Mouse (Mus musculus) cortical plate, adult 2 months (tissue): ENCODE measurements at regions not wholly inside any gene's neighbourhood (a gene's known extent, or its start where the extent isn't known, plus 50 kb on each side); places are given as distances from the start of the nearest gene placed in this dataset.

Experiments
- H3K27ac ChIP-seq: fragments of 200-500 bp; 2 replicates; pipeline ENCODE4 v1.5.1; 2012; ENCODE audit warnings: low read length, control low read depth, inconsistent platforms; ENCODE audit not compliant: insufficient read depth
- H3K4me1 ChIP-seq: fragments of 200-500 bp; 2 replicates; pipeline ENCODE4 v1.6.1; 2011; ENCODE audit warnings: low read length; ENCODE audit not compliant: control insufficient read depth, insufficient read depth
- H3K4me3 ChIP-seq: fragments of 200-500 bp; 2 replicates; pipeline ENCODE4 v1.5.1; 2011; ENCODE audit warnings: mild to moderate bottlenecking, low read length, control low read depth; ENCODE audit not compliant: insufficient read depth
- CTCF ChIP-seq: fragments of 200-500 bp; IDR thresholded peaks from 2 replicates; pipeline ENCODE4 v1.5.1; 2011; ENCODE audit warnings: mild to moderate bottlenecking, control low read depth, low read length; ENCODE audit not compliant: insufficient read depth; ENCODE audit errors: extremely low read depth
- POLR2A ChIP-seq: fragments of 200-500 bp; IDR thresholded peaks from 2 replicates; pipeline ENCODE4 v1.6.1; 2011; ENCODE audit warnings: mild to moderate bottlenecking, low read length, control low read depth; ENCODE audit not compliant: insufficient read depth; ENCODE audit errors: extremely low read depth

DNA sequence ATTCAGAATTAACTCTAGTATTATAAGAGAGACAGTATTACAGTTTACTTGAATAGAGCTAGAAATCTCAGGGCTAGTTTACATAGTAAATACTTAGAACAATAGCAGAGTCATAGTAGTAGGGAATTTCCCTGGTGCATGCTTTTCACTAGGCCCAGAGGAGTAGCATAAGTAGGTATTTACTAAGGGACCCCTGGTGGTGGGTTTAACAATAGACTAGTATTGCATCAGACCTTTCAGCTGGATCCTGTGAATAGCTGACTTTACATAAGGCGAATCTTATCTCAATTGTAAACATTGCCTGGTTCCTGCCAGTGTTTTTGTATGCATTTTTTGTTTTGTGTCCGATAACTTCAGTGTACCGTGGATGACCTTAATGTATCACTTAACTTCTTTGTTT is 143.0 kb upstream of the Vldlr start:
- H3K4me3 ChIP-seq, result no peak overlapping the region
- H3K4me1 ChIP-seq, result peaks cover 4% of the 10 kb centered on the region; the same call in 1 of the 2 replicates
- no peak for TF ChIP-seq POLR2A
- no peak for TF ChIP-seq CTCF
- H3K27ac ChIP-seq, result no peak overlapping the region

DNA sequence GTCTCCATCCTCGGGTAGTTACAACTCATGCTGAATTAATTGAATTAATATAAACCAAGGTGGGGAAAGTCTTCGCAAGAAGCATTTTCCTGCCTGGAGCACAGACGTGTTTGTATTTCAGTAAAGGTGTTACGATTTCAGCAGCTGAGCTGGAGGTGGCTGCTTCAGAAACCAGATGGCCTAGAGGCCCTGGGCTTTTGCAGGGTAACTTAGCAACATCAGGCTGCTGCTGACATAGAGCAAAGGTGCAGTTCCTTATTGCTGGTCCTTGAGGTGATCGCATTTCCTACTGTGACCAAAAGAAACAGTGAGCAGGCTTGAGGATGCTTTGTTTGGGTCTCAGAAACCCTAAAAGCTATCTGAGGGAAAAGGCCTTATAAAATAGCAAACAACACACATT is 141.3 kb upstream of the Vldlr start:
- Histone ChIP-seq H3K4me1 (peaks cover 4% of the 10 kb centered on the region; the same call in 1 of the 2 replicates), H3K27ac (no peak overlapping the region), H3K4me3 (no peak overlapping the region)
- no peak for TF ChIP-seq CTCF
- TF ChIP-seq POLR2A, result no peak

DNA sequence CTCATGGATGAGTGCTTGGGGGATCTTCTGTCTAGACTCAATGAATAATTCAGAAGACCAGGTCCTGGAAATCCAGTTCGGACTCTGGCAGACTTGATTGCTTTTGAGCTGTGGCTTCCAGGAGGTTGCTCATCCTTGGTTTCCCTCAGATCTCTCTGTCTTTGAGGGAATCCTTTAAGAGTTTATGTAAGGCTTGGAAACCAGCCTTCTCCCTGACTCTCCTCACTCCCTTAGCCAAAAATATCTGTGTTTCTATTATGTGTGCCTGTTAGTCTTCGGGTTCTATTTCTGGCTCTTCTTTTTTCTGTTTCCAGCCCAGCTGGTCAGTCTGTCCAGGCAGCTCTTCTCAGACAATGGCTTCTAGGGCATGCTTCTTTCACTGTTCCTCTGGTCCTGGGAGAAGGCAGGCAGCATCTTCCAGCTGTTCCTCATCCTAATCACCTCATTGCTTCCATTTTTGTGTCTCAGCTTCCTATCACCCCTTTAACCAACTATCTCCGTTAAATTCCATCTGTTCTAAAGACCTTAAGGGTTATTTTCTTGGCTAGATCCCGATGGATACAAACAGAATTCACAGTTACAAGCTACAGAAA is 139.3 kb upstream of the Vldlr start:
- H3K27ac ChIP-seq, result no peak overlapping the region
- TF ChIP-seq POLR2A, result no peak
- no peak for TF ChIP-seq CTCF

DNA sequence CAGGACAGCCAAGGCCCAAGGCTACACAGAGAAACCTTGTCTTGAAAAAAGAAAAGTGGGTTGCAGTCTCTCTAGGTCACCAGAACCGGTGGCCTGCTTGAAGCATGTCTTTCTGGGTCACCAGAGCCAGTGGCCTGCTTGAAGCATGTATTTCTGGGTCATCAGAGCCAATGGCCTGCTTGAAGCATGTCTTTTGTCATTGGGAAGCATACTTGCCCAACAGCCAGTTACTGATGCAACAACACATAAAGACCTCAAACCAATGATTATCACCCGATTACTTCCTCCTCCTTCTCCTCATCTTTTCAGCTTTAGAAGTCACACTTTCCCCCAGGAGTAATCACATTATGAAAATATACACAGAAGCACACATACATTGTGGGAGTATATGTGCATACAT is 128.9 kb upstream of the Vldlr start:
- Histone ChIP-seq H3K27ac (no peak overlapping the region), H3K4me3 (no peak overlapping the region), H3K4me1 (no peaks in the 10 kb centered on the region)
- TF ChIP-seq CTCF, result no peak
- no peak for TF ChIP-seq POLR2A

More for the DNA sequence above, 139.3 kb upstream of the Vldlr start:
- H3K4me1 ChIP-seq, result peaks cover 4% of the 10 kb centered on the region; the same call in 1 of the 2 replicates
- H3K4me3 ChIP-seq, result no peak overlapping the region

DNA sequence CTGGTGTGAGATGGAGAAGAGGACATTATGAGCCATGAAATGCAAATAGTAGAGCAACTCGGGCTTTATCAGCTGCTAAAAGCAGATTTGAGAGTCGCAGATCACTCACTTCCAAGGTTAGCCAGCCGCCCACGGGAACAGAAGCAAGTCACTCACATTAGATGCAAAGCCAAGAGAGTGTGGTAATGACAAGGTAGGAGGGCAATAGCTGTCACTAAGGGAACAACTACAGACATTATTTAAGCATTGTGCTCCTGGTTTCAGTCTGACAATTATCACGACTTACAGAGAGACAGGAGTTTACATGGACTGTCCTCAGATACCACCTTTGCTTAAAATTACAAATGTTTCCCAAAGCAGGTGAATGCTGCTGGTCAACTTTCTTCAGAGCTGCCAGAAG is 128.5 kb upstream of the Vldlr start:
- H3K4me1 ChIP-seq, result no peaks in the 10 kb centered on the region
- no peak overlapping the region for H3K4me3 ChIP-seq
- H3K27ac ChIP-seq, result no peak overlapping the region
- TF ChIP-seq POLR2A, result no peak
- TF ChIP-seq CTCF, result no peak

DNA sequence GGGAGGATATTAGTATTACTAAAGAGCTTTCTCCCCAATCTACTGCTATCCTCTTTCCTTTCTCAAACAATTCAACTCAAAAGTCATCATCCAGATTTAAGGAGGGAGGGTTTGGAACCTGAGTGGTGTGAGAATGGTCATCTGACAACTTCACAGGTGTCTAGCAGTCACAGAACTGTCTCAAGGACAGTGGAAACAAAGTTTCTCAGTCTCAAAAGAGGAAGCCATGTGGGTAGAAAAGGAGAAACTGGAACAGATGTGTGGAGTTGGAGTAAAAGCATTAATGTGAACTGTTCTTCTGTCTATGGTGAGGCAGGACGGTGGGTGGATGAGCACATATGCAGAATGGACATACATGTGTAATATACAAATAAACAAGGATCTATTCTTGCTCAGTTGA is 127.2 kb upstream of the Vldlr start:
- H3K4me3 ChIP-seq, result no peak overlapping the region
- no peaks in the 10 kb centered on the region for H3K4me1 ChIP-seq
- TF ChIP-seq POLR2A (no peak), CTCF (no peak)
- no peak overlapping the region for H3K27ac ChIP-seq

DNA sequence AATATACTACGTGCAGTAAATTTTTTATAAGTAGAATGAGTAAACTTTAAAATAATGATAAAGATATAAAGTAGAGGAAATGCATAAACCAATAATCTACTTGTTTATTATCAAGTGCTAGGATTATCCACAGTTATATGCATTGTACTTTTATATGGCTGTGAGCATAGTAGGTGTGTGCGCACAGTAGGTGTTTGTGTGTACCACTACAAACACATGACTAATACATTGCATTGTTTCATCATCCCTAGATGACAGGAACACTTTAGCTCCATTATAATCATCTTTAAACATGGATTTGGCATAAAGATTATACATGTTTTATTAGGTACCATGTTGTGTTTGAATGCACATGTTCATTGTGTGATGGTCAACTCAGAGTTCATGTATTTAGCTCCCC is 124.7 kb upstream of the Vldlr start:
- Histone ChIP-seq H3K27ac (no peak overlapping the region), H3K4me3 (no peak overlapping the region)
- TF ChIP-seq POLR2A (no peak), CTCF (no peak)

DNA sequence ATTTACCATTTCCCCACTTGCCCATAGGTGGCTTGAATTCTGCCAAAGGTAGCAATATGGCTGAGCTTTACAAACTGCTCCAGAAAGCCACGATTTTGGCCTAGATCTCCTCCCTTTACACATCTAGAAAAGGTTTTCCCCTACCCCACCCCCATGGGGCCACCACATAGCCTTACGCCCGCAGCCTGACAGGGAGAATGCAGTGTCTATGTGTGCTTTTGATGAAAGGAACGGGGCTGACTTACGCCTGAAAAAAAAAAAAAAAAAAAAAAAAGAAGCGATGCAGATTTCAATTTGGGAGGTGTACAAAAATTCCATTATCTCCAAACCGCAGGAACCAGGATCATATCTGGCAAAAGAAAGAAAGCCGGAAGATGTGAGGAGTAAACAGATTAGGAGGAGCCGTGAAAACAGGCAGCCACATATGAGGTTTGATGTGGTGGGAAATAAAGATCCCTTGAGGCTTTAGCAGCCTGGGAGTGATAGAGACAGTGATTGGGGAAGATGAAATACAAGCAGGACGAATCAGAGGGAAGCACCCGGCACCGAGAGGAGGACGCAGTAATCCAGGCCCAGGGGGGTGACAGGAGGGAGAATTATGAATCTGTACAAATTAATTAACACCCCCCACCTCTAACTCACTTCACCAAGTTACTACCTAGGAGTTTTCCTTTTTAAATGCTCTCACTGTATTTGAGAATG is 121.4 kb upstream of the Vldlr start:
- Histone ChIP-seq H3K4me1 (no peaks in the 10 kb centered on the region), H3K4me3 (0 out of 2 replicates have a peak overlapping the region, but pooled peaks have one; percentile 15), H3K27ac (0 out of 2 replicates have a peak overlapping the region, but pooled peaks have one; percentile 9)
- no peak for TF ChIP-seq CTCF
- no peak for TF ChIP-seq POLR2A

More for the DNA sequence above, 124.7 kb upstream of the Vldlr start:
- no peaks in the 10 kb centered on the region for H3K4me1 ChIP-seq

DNA sequence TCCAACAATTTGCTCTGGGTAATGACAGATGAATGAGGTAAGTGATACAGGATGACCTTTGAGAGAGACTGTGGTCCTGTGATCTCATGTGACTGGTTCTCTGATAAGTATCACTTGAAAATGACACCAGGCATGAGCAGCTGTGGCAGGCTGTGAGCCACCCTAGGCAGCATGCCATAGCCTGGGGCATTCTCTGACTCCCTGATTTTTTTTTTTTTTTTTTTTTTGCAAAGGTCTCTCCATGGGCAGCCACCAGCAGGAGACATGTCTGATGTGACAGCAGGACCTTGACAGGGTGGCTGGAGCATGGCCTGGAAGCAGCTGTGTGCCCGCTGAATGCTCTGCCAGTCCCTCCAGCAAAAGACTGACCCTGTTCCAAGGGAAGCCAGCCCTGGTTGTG is 116.4 kb upstream of the Vldlr start:
- Histone ChIP-seq H3K4me1 (no peaks in the 10 kb centered on the region), H3K4me3 (no peak overlapping the region), H3K27ac (no peak overlapping the region)
- TF ChIP-seq POLR2A (no peak), CTCF (no peak)

DNA sequence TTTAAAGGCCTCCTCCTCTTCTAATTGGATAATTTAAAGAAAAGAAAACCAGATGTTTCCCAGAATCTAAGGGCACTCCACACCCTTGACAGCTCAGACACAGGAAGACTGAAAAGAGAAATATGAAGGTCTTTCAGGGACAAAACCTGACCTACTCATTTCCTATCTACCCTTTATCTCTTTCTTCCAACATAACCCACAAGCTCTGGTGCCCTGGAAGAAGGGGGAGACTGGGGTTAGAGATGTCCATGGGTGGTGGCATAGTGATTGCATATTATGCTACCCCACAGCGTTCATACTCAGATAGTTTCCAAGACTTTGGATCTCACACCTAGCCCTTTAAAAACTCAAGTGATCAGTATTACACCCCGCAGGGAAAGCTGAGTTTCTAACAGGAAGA is 105.8 kb upstream of the Vldlr start:
- no peak for TF ChIP-seq CTCF
- Histone ChIP-seq H3K27ac (no peak overlapping the region), H3K4me1 (no peaks in the 10 kb centered on the region), H3K4me3 (no peak overlapping the region)

DNA sequence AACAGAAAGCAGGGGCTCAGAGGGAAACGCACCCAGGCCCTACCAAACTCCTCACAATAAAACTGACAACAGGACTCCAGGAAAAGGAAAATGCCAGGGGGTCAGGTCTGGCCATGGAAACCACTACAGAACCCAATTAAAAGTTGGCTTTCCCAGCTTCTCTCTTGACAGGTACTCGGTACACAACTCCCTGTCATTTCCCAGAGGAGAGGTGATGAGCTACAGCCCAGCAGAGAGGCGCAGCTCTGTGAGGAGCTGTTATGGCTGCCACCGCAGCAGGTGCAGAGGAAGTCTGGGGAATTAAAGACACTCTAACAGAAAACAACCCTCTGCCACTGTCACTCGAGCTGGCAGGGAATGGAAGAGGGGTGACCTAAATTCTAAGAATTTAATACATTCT is 95.4 kb upstream of the Vldlr start:
- TF ChIP-seq CTCF, result no peak
- TF ChIP-seq POLR2A, result no peak
- H3K27ac ChIP-seq, result no peak overlapping the region
- peaks cover 2% of the 10 kb centered on the region for H3K4me1 ChIP-seq
- H3K4me3 ChIP-seq, result no peak overlapping the region
